Mouse (Mus musculus) large intestine, adult 2 months (tissue): ENCODE results near the gene Olfr836. TPM values are rescaled to one million over a fixed set of nuclear protein-coding genes. Genes with fewer than 3 reads are reported as not detected.
"Not testable (repeated sequence)": the region's sequence is repeated elsewhere in the genome, so short reads cannot be mapped to it uniquely, and the experiment has no call there.

ENCODE experiments used
- DNase-seq: peaks from one replicate; pipeline ENCODE4 v3.0.0-alpha.2; 2012; ENCODE audit warnings: low read depth, low spot score
- WGBS: fragments of 180-500 bp; shearing (Covaris S2); methylation state at CpG from one replicate; pipeline ENCODE4 v1.1.7; 2018; 5-methylcytosine and 5-hydroxymethylcytosine counted together
- polyA plus RNA-seq: library from polyadenylated mRNA; depleted of rRNA; stranded (reverse); fragments of >200 nt; gene quantifications from 2 replicates; pipeline ENCODE4 v1.2.3, GENCODE M21; 2012; rRNA removed

Gene Olfr836
- polyA plus RNA-seq = not detected in 2 replicates

- DNase-seq = no peak
Observed at GRCm38 (mm10) chr9:19120082-19120481, at the start of gene Olfr836. TSS of gene Olfr836 (plus strand) at chr9:19120382.

GRCm38 (mm10) chr9:19084986-19085385 is 35.2 kb upstream of the Olfr836 start:
- 21% methylated on average over 3 of the region's 3 CpGs for WGBS
- no peak for DNase-seq

DNA sequence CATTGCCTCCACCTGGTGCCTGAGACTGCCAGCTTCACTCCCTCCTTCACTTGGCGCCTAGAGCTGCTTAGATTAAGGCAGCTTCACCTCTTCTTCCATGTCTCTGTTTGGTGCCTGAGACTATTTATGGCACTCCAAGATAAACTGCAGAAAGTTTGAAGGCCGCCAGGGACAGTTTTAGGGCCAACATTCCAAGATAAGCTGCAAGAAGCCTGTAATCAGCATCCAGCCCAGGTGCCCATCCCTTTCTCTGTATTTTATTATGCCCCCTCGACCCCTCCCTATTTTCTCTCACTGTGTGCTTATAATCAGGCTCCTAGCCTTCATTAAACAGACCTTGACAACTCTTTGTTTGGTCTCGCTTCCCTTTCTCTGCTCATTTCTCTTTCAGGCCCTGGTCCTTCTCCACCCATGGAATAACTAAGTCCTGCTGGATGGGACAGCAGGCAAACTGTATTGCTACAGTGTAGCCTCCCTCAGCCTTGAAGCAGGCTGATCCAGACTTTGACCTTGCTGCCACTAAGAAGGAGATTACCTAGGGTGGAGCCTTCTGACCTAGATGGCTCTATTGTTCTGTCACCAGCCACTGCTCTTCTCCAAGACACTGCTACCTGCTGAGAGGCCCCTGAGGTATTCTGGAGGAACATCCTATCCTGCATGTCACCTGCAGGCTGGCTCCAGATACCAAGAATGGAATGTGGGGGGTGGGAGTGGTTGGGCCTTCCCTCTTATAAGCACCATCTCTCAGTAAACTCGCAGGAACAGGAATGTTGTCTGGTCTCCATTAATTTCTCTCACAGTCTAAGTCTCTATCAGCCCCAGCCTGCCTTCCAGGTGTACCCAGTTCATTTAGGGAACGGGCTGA is 27.1 kb upstream of the Olfr836 start:
- DNase-seq = not testable (repeated sequence)
- 27% methylated on average over 6 of the region's 6 CpGs for WGBS

DNA sequence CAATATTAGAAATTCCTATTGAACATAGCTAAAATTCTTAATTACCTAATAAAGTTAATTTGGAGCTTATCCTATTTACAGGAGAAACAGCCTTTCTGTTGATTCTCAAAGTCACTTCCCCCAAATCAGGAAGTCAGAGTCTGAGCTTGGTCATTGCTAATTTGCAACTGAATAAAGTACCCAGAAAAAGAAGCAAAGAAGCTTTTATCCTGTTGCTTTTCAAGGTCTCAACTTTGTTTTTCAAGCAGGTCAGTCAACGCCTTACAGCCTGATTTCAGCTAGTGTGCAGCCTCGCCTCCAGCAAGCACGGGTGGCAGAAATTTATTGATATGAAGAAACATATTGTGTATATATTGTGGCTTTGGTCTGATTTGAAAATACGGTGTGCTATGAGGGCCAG is 22.9 kb upstream of the Olfr836 start:
- WGBS = 91% methylated on average over 4 of the region's 4 CpGs
- DNase-seq = no peak

DNA sequence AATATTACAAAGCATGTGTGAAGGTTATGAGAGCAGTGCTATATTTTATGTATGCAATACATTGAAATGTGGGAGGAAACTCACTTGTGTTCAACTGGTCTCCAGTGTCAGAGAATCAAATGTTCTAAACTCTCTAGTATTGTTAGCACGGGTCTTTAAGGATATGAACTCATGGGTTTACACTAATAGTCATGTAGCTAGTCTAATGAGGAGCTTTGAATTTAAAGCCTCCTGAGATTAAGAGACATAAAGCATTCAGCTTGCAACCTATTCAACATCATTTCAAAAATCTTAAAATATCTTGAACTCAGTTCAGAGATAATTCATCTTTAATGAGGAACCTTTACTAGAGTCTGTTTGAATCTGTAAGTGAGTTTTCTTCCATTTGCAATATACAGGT is 15.8 kb downstream of the Olfr836 start, which contains the start of gene Olfr837:
TSS of gene Olfr837 (plus strand) at position 301 of the 400 bp plus-strand sequence.
- DNase-seq = no peak
- 74% methylated on average over 1 of the region's 1 CpGs for WGBS

Other genes with a start within 250 kb of the Olfr836 start
- gene Olfr830, start 245.7 kb upstream of the Olfr836 start, polyA plus RNA-seq = not detected in 2 replicates
- not detected in 2 replicates for gene Olfr832, start 183.3 kb upstream of the Olfr836 start, polyA plus RNA-seq
- gene Olfr834, start 132.4 kb upstream of the Olfr836 start, polyA plus RNA-seq = not detected in 2 replicates
- not detected in 2 replicates for gene Olfr835, start 87.6 kb upstream of the Olfr836 start, polyA plus RNA-seq
- not detected in 2 replicates for gene Olfr837, start 15.9 kb downstream of the Olfr836 start, polyA plus RNA-seq
- not detected in 2 replicates for gene Olfr839-ps1, start 56.9 kb downstream of the Olfr836 start, polyA plus RNA-seq
- gene Olfr843, start 131.6 kb downstream of the Olfr836 start, polyA plus RNA-seq = not detected in 2 replicates
- gene Olfr844, start 196.0 kb downstream of the Olfr836 start, polyA plus RNA-seq = not detected in 2 replicates
- gene Olfr845, start 216.1 kb downstream of the Olfr836 start, polyA plus RNA-seq = not detected in 2 replicates
- gene Olfr846, start 243.6 kb downstream of the Olfr836 start, polyA plus RNA-seq = not detected in 2 replicates